Mouse (Mus musculus) heart, adult 18-20 months (tissue): ENCODE measurements around the gene Atf4. TPM values are rescaled to one million over a fixed set of nuclear protein-coding genes. Genes with fewer than 3 reads are reported as not detected.

ENCODE experiments used
- DNase-seq, 2 experiments: peaks; one replicate each; pipeline ENCODE4 v3.0.0; 2021 to 2022; ENCODE audit warnings: mixed read lengths in 1 of 2
- total RNA-seq, 2 experiments: library from RNA; stranded (reverse); gene quantifications; 2 replicates each; pipeline ENCODE4 v1.2.3; 2021

Atf4 gene
- total RNA-seq, 2 experiments from 2014 or later = 89.9 to 95.5 TPM

DNA sequence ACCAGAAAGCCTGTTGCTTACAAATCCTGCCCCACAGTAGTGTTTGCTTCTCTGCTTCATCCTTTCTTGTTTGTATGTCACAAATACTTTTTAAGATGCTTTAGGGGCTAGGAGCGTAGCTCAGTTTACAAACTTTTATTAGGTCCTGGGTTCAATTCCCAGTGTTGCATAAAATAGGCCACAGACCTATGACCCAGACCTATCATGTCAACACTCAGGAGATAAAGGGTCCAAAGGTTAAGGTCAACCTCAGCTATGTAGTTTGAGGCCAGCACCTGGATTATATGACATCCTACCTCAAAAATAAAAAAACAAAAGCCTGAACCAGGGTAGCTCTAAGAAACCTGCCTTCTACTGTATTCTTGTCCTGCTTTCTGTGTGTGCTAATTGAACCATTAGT is 6.4 kb upstream of the Atf4 start:
- no peak for DNase-seq

DNA sequence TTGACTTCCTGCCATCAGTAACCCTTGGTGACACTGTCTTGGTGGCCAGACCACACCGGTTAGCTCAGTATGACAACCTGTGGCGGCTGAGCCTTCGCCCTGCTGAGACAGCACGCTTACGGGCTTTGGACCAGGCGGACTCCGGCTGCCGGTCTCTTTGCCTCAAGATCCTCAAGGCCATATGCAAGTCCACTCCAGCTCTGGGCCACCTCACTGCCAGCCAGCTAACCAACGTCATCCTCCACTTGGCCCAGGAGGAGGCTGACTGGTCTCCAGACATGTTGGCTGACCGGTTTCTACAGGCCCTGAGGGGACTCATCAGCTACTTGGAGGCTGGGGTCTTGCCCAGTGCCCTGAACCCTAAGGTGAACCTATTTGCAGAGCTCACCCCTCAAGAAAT is 5.3 kb upstream of the Atf4 start:
- DNase-seq = no peak

DNA sequence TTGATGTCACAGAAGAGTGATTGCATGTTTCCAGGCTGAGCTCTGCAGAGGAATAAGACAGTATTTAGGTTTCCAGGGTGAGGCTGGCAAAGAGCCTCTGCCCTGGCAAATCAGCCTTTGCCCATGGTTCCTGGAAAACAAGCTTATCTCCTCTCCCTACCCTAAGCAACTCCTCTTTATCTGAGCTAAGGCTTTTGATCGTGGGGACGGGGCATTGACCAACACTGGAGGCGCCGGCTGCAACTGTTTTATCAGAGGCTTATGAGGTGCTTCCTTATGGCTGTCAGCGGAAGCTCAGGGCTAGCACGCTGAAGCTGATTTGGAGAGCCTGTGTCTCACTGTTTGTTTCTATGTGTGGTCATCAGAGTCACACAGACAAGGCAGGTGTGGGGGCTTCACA is 4.4 kb upstream of the Atf4 start:
- no peak for DNase-seq

DNA sequence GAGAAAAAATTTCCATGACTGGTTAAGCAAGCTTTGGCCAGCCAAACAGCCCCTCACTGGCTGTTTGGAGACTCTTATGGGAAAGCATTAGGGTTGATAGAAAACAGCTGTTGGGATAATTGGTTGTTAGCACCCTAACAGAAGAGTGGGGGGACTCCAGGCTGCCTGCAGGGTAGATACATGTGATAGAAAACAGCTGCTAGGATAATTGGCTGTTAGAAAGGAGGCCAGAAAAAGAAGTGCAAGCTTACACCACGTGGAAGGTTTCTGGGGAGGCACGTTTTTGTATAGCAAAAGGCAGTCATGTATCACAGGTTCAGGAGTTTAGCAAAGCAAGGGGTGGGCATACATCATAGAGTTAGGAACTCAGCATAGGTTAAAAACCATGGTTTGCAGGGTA is 1.5 kb upstream of the Atf4 start:
- no peak for DNase-seq

DNA sequence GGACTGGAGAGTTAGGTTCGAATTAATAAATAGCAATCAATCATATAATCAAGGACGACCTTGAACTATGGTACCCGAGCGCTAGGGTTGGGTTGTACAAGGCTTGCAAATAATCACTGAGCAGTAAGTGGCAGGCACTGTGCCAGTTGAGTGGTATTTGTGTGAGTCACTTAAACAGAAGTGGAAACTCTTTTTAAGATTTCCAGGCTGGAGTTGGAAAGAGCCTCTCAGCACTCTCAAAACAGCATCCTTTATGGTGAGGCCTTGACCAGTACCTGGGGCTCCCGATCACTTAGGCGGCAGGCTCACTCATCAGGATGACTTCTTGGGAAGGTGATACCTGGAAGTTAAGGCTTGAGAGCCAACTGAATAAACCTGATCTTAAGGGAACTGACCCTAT is 777 bp upstream of the Atf4 start:
- DNase-seq = no peak

DNA sequence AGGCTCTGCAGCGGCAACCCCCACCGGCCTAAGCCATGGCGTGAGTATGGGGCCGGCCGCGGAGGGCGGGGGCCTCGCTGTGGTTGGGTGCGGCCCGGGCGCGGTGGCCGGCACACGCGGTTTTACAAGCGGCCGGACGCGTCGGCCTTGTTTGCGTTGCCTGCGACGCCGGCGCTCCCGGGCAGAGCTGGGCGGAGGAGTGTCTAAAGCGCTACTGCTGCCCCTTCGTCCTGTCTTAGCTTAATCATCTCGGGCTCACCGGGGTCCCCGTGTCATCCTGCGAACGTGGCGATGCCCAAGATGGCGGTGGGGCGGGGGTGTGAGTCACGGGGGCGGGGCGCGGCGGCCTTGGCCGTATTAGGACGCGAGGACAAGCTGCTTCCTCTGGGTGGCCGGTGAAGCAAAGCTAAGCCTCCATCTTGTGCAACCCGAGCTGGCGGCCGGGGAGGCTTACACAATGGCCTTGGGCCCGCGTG is 700 bp downstream of the Atf4 start:
- DNase-seq = peak; percentile 83 to 87

DNA sequence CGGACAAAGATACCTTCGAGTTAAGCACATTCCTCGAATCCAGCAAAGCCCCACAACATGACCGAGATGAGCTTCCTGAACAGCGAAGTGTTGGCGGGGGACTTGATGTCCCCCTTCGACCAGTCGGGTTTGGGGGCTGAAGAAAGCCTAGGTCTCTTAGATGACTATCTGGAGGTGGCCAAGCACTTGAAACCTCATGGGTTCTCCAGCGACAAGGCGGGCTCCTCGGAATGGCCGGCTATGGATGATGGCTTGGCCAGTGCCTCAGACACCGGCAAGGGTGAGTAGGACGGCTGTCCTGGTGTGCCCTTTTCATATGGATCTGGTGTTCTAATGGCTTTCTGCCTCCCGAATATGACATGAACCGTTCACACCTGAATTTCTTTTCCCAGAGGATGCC is 1.3 kb downstream of the Atf4 start:
- DNase-seq = no peak

DNA sequence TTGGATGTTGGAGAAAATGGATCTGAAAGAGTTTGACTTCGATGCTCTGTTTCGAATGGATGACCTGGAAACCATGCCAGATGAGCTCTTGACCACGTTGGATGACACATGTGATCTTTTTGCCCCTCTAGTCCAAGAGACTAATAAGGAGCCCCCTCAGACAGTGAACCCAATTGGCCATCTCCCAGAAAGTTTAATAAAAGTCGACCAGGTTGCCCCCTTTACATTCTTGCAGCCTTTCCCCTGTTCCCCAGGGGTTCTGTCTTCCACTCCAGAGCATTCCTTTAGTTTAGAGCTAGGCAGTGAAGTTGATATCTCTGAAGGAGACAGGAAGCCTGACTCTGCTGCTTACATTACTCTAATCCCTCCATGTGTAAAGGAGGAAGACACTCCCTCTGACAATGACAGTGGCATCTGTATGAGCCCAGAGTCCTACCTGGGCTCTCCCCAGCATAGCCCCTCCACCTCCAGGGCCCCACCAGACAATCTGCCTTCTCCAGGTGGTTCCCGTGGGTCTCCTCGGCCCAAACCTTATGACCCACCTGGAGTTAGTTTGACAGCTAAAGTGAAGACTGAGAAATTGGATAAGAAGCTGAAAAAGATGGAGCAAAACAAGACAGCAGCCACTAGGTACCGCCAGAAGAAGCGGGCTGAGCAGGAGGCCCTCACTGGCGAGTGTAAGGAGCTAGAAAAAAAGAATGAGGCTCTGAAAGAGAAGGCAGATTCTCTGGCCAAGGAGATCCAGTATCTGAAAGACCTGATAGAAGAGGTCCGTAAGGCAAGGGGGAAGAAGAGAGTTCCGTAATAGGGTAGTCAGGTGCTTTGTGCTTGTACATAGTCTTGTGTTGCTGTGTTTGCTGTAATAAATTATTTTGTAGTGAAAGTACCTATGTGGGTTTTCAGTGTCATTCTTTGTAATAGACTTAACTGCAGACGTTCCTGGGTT is 1.9 kb downstream of the Atf4 start:
- DNase-seq = no peak

DNA sequence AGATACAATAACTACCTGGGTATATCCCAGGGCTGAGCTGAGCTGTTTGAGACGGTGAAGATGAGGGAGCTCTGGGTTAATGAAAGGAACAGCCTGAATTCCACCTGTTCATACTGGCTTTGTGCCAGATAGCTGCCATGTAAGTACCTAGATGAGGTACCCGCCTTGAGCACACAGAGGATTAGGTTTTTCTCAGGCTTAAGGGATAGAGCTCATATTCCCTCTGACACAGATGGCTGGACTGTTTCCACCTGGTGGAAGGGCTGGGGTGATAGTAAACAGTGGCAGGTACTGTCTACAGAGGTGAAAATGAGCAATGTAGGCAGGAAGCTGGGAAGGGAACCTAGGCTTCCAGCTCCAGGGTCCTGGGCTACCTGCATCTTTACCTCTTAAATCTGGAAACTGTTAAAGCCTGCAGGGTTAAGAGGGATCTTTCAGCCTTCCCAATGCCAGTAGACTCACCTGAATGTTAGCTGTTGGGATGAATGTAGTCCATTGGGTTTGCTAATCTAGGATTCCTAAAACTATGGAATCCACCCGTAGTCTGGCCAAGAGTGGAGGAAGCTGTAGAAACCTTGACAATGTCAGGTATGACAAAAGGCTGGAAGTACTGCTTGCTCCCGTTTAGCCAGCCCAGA is 2.7 kb downstream of the Atf4 start:
- no peak for DNase-seq

DNA sequence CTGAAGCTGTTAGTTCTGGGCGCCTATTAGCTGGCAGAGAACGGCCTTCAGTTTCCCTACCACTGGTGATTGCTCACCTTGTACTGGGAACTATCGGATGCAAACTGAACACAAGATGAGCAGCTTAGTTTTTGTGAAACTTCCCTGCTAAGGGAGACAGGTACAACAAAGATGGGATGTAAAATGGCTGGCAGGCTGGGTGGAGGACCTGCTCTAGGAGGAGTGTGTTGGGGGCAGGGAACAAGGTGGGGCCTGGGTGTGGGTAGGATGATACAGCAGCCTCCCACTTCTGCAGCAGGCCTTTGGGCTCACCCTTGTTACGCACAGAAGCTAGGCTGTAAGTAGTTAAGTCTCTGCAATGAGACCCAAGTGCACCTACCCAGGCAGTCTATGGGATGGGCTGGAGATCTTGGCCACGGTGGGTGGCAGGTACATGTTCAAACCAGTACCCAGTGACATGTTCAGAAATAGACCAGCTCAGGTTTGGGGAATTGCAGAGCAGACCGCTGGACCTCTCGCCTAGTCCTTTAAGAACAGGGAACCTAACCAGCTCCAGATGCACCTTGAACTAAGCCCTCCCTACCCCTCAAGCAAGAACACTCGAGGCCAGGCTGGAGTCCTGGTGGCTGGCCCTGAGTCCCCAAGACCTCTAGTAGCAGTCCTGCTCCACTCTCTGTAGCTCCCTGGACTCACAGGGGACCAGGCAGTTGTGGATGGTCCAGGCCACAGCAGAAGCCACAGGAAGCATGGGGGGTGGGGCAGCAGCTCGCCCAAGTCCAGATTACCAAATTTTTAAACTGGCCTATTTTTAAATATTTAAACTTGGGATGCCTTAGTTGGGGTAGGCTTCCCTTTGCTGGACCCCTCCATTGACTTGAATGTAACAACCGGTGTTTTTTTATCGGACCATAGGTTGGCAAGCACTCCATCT is 3.5 kb downstream of the Atf4 start:
- no peak for DNase-seq

DNA sequence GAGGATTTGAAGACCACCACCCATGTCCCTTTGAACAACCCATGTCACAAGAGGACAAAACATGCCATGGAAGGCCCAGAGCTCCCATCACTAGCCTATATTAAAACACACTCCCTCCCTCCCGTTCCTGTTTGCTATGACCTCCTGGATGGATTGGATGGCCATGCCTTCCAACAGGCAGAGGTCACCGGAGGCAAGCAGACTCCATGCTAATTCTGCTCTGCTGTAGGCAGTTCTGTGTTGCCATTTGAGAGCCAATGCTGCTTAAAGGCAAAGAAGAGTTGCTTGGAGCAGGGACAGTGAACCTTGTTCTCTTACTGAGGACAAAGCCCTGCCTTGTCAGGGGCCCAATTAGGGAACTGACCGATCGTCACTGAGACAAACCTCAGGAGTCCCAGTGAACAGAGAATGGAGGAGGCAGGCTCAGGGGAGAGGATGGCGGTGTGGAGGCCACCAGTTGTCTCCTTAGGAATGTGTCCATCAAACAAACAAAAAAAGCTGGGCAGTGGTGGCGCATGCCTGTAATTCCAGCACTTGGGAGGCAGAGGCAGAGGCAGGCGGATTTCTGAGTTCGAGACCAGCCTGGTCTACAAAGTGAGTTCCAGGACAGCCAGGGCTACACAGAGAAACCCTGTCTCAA is 4.5 kb downstream of the Atf4 start:
- no peak for DNase-seq

DNA sequence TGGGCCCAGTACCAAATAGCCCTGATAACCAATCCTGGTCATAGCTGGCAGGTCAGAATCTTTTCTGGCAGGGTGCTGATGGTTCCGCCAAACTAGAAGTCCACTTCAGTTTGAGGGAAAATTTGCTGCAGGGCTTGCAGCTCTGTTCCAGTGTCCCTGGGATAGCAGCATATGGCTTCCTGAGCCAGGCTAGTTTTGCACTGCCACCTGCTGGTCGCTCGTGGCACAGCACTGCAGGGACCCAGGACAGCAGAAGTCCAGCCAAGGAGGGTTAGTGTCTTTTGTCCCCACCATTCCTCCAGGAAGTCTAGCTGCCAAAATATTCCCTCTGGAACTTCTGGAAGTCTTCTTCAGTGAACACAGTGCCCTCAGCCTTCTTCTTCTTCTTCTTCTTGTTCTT is 5.7 kb downstream of the Atf4 start:
- peak; percentile 78 to 93 for DNase-seq

DNA sequence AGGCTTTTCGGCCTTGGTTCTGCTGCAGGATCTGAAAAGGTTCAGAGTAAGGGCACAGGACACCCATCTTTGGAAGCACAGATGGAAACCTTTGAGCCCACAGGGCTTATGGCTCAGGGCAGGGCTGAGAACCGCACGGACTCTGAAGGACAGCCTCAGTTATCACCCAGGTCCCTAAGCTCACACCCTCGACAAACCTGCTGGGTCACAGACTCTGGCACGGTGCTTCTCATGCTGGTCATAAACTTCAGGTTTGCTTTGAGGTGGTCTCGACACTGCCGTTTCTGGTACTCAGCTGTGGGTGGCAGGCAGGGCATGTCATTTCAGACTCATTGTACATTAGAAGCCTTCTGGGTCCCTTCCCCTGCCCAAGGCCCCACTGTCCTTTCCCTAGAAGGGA is 6.1 kb downstream of the Atf4 start:
- DNase-seq = no peak

DNA sequence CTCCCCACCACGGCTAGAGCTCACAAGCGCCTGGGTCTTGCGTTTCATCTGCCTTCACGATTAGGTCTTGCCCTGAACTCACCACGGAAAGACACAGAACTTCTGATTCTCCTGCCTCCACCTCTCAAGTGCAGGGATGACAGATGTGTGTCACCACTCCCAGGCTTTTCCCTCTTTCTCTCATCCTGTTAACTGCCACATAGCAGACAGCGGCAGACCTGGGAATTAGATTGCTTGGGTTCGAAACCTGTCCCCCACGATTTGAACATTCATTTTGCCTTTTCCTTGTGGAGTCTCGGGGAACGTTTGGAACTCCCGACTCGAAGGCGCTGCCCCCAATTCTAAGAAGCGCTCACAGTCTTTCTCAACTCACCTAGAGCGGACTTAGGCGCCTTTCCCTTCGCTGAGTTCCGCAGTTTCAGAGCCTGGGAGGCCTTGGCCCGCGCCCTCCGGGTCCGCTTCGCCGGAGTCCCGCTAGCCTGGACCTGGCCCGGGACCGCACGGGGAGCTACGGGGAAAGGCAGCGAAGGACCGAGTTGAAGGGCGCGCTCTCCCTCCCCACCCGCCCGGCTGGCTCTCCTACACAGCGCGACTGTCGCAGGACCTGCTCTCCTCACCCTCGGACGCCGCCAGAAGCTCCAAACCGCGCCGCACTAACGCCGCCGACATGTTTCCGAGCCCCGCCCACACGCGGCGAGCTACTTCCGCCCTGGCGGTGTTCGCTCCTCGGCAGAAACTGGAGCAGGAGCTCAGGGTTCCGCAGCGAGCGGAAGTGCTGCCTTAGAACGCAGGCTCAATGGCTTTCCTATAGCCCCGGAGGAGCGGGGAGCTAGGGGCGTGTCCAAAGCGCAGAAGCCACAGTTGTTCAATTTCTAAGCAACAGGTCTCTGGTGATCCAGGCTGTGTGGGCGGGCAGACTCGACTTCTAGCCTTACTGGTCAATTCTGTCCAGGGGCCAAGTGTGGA is 8.9 kb downstream of the Atf4 start, which contains the start of gene Rps19bp1:
TSS of gene Rps19bp1 (minus strand) at position 706 of the 966 bp plus-strand sequence.
- DNase-seq = peak; percentile 92 to 93

DNA sequence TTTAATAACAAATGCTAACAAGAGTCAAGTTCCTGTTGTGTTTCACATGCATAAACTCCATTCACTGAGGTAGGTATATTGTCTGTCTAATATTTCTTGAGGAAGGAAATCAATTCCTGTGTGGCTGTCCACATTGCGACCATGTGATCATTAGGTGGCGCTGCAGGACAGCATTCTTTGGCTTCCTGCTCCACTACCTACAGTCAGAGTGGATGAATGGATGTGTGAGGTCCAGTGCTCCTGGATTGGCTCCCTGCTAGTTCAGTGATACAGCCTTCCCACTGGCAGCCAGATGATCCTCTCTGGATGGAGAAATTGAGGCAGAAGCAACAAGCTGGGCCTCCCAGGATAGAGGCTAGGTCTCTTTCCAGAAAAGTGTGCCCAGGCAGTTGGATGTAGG is 11.3 kb downstream of the Atf4 start:
- DNase-seq = peak; percentile 74 to 86

DNA sequence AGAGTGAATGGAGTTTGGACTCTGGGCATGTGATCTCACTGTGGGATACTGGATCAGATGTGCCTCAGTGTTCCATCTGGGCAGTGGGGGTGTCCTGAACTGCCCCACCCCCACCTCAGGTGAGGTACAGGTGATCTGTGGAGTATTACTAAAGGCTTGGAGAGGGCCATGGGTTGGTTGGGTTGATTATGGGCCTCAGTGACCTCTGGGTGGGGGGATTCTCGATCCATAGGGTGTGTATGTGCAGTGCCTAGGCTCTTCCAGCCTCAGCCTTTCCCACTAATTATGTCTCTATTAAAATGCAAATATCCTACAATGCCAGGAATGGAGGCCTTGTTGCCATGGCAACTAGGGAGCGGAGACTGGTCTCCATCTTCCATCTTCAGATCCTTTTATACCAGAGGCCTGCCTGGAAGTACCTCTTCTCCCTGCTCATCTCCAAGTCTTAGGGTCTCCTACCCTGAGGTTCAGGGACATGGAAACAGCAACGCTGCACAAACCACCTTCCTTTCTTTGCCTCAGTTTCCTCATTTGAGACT is 16.9 kb downstream of the Atf4 start:
- DNase-seq = no peak

DNA sequence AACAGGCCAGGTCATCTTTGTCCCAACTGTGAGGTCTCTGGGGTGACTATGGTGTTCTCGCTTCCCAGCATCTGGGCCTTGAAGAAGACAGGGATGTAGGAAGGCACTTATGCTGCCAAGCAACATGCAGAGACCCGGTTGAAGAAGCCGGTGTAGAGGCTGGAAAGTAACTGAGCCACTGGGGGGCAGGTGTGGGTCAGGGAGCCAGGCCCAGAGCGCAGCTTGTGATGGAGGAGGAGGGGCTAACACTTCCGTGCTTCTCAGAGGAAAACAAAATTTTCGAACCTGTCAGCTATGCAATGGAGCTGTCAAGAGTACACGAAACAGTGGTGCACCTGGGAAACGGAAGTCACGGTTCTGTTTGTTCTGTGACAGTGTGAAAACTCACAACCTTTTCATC is 22.1 kb downstream of the Atf4 start:
- no peak for DNase-seq

DNA sequence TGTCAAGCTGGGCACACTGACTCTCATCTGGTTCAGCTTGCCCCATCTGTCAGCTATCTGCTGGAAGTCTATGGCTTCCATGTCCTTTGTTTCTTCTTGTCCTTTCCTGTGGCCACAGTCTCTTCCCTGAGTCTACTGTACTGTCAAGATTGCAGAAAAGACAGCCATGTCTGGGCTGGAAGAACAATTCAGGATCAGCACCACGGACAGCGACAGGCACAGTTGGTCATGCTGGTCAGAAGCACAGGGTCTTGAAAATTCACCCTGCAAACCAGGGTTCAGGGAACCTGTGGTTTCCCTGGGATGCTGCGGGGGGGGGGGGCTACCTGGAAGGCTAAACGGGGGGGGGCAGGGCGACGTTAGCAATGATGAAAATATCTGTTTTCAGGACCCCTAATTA is 22.6 kb downstream of the Atf4 start:
- DNase-seq = peak in 1 of 2 experiments; percentile 78

DNA sequence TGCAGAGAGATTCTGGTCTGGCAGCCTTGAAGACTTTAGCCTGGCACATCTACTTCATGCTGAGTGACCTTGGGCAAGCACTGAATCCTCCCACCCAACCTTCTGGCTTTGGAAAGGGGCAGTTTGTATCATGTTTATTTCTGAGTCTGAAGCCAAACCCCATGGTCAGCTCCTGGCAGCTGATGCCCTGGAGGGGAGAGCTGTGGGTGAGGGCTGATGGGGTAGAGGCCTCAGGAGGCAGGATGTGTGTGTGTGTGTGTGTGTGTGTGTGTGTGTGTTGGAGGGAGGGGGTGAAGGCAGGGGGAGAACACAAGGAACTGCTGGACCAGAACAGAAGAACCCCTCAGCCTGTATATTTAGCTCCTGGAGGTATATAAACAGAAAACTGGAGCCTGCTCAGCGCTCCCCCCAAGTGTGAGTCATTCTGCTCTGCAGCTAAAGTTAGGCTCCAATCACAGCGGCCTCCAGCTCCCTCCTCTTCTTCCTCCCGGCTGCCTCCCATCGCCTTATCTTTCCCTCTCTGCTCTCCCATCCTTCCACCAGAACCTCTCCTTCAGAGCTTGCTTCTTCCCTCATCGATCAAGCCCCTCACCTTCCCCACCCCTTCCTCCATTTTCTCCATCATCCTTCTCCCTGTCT is 23.3 kb downstream of the Atf4 start:
- DNase-seq = no peak

DNA sequence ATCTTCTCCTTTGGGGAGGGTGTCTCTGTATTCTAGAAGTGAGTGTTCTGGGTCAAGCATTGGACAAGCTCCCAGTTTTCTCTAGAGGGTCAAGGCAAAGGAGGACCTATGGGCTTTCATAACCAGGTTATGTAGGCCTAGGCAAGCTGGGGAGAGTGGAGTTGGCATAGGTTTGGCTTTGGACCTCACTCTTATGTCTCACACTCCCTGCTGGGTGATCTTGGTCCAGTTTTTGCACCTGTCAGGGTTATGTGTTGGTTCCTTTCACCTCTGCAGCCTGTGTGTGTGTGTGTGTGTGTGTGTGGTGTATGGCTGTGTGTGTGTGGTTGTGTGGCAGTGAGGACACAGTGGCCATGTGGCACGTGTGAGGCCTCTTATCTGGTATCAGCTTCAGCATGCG is 24.1 kb downstream of the Atf4 start:
- no peak for DNase-seq
